Mouse (Mus musculus): ENCODE measurements around the gene Hmgn2.

GRCm38 (mm10) chr4:133923743-133924142 lies 44.7 kb downstream of the Hmgn2 start:
- TF ChIP-seq CTCF (IDR thresholded peaks at IDR 0.05; ENCODE audit: insufficient read depth, low read length), result no peak
- no peak for TF ChIP-seq POLR2A (IDR thresholded peaks at IDR 0.05; ENCODE audit: borderline replicate concordance, extremely low read depth, low read depth, low read length)
